Mouse (Mus musculus) embryonic facial prominence, embryonic 14.5 days (tissue): ENCODE results near the gene Gadl1. TPM values are rescaled to one million over a fixed set of nuclear protein-coding genes. Genes with fewer than 3 reads are reported as not detected.
A peak's percentile ranks its signal among the peaks of the same experiment; 100 is the strongest.

Experiments used
- ATAC-seq: fragments of 200-750 bp; cut with Nextera tagmentation; 2 replicates; pipeline ENCODE4 v1.8.0; 2017; ENCODE audit warnings: low read depth, moderate number of reproducible peaks, moderate TSS enrichment
- DNase-seq: peaks from one replicate; pipeline ENCODE4 v3.0.0-alpha.2; 2015; ENCODE audit warnings: low spot score
- H3K27ac ChIP-seq: fragments of 300-500 bp; sonication (generic); replicated peaks from 2 replicates; pipeline ENCODE4 v1.5.1; 2014; ENCODE audit warnings: low read depth, mild to moderate bottlenecking, low read length, moderate library complexity
- H3K27me3 ChIP-seq: fragments of 300-500 bp; sonication (generic); replicated peaks from 2 replicates; pipeline ENCODE4 v1.6.1; 2014; ENCODE audit warnings: low read length; ENCODE audit not compliant: control insufficient read depth, insufficient read depth
- H3K36me3 ChIP-seq: fragments of 300-500 bp; sonication (generic); 2 replicates; pipeline ENCODE4 v1.6.1; 2014; ENCODE audit warnings: low read length, mixed read lengths; ENCODE audit not compliant: control insufficient read depth, insufficient read depth
- H3K4me1 ChIP-seq: fragments of 300-500 bp; sonication (generic); 2 replicates; pipeline ENCODE4 v1.6.1; 2014; ENCODE audit warnings: antibody characterized with exemption, low read length; ENCODE audit not compliant: control insufficient read depth, insufficient read depth
- H3K4me2 ChIP-seq: fragments of 300-500 bp; sonication (generic); 2 replicates; pipeline ENCODE4 v1.6.1; 2014; ENCODE audit warnings: low read depth, mild to moderate bottlenecking, low read length, moderate library complexity, mixed read lengths
- H3K4me3 ChIP-seq: fragments of 300-500 bp; sonication (generic); 2 replicates; pipeline ENCODE4 v1.5.1; 2014; ENCODE audit warnings: low read depth, mild to moderate bottlenecking, low read length
- H3K9ac ChIP-seq: fragments of 300-500 bp; sonication (generic); 2 replicates; pipeline ENCODE4 v1.6.1; 2014; ENCODE audit warnings: low read depth, mild to moderate bottlenecking, low read length, moderate library complexity, mixed read lengths
- H3K9me3 ChIP-seq: fragments of 300-500 bp; sonication (generic); 2 replicates; pipeline ENCODE4 v1.6.1; 2016; ENCODE audit warnings: low read length; ENCODE audit not compliant: control insufficient read depth
- WGBS: fragments of 180-500 bp; shearing (Covaris S2); extraction: QIAGEN DNeasy Blood & Tissue Kit; methylation state at CpG from one replicate; pipeline ENCODE4 v1.1.7; 2014; 5-methylcytosine and 5-hydroxymethylcytosine counted together
- polyA plus RNA-seq: library from polyadenylated mRNA; unstranded; fragments of >200 nt; fragmentation: Nextera tagmentation; extraction: Ambion mirVana; gene quantifications from 2 replicates; pipeline ENCODE4 v1.2.1, GENCODE M21; 2014

Gadl1 gene
- 1.8 and 2.5 TPM in 2 replicates for polyA plus RNA-seq

GRCm38 (mm10) chr9:115909155-115909554, at the start of gene Gadl1:
Gene Gadl1 (plus strand): TSS chr9:115909455.
- H3K9me3 ChIP-seq, result no peaks in the 10 kb centered on the region
- 49% methylated on average over 9 of the region's 9 CpGs for WGBS

GRCm38 (mm10) chr9:115862802-115863201, 46.5 kb upstream of the Gadl1 start:
- no peak for DNase-seq
- WGBS, result 65% methylated on average over 5 of the region's 5 CpGs
- Histone ChIP-seq H3K9me3 (no peaks in the 10 kb centered on the region), H3K27me3 (no peaks in the 10 kb centered on the region), H3K4me2 (no peak overlapping the region), H3K4me1 (0 out of 2 replicates have a peak, but pooled peaks cover 3% of the 10 kb centered on the region), H3K9ac (no peak overlapping the region), H3K36me3 (no peaks in the 10 kb centered on the region), H3K27ac (no peak overlapping the region), H3K4me3 (no peak overlapping the region)
- no peak for ATAC-seq

More at GRCm38 (mm10) chr9:115909155-115909554, at the start of gene Gadl1:
- no peak for DNase-seq
- H3K9ac ChIP-seq, result no peak within 1 kb of the TSS
- 0 out of 2 replicates have a peak, but pooled peaks have one; percentile 30 for ATAC-seq
- H3K36me3 ChIP-seq, result no peaks in the 10 kb centered on the region
- no peak within 1 kb of the TSS for H3K27ac ChIP-seq
- H3K27me3 ChIP-seq, result peaks cover 4% of the 10 kb centered on the region; the same call in 1 of the 2 replicates
- H3K4me2 ChIP-seq, result peak within 1 kb of the TSS; percentile 33; the same call in 1 of the 2 replicates
- H3K4me3 ChIP-seq, result no peak within 1 kb of the TSS; the same call in 1 of the 2 replicates
- H3K4me1 ChIP-seq, result peaks cover 5% of the 10 kb centered on the region; the same call in 1 of the 2 replicates

GRCm38 (mm10) chr9:115863326-115863725, 45.9 kb upstream of the Gadl1 start:
- Histone ChIP-seq H3K36me3 (no peaks in the 10 kb centered on the region), H3K4me1 (0 out of 2 replicates have a peak, but pooled peaks cover 3% of the 10 kb centered on the region), H3K9me3 (no peaks in the 10 kb centered on the region), H3K27ac (no peak overlapping the region), H3K4me2 (no peak overlapping the region), H3K27me3 (no peaks in the 10 kb centered on the region), H3K9ac (no peak overlapping the region), H3K4me3 (no peak overlapping the region)
- 71% methylated on average over 6 of the region's 6 CpGs for WGBS
- no peak for DNase-seq
- ATAC-seq, result no peak

GRCm38 (mm10) chr9:115867277-115867676, 42.0 kb upstream of the Gadl1 start:
- H3K36me3 ChIP-seq, result no peaks in the 10 kb centered on the region
- H3K27me3 ChIP-seq, result no peaks in the 10 kb centered on the region
- H3K27ac ChIP-seq, result no peak overlapping the region
- H3K4me1 ChIP-seq, result 0 out of 2 replicates have a peak, but pooled peaks cover 3% of the 10 kb centered on the region
- no peak overlapping the region for H3K9ac ChIP-seq
- WGBS, result 40% methylated on average over 2 of the region's 2 CpGs
- ATAC-seq (no peak), DNase-seq (peak; percentile 88)
- H3K9me3 ChIP-seq, result 0 out of 2 replicates have a peak, but pooled peaks cover under 1% of the 10 kb centered on the region
- no peak overlapping the region for H3K4me2 ChIP-seq
- H3K4me3 ChIP-seq, result no peak overlapping the region

GRCm38 (mm10) chr9:115870168-115870567, 39.1 kb upstream of the Gadl1 start:
- Histone ChIP-seq H3K9ac (no peak overlapping the region), H3K9me3 (0 out of 2 replicates have a peak, but pooled peaks cover 6% of the 10 kb centered on the region), H3K27me3 (no peaks in the 10 kb centered on the region), H3K4me3 (no peak overlapping the region), H3K27ac (no peak overlapping the region), H3K4me1 (0 out of 2 replicates have a peak, but pooled peaks cover 3% of the 10 kb centered on the region), H3K36me3 (no peaks in the 10 kb centered on the region), H3K4me2 (no peak overlapping the region)
- WGBS, result 87% methylated on average over 13 of the region's 13 CpGs
- DNase-seq (no peak), ATAC-seq (no peak)

GRCm38 (mm10) chr9:115870640-115871039, 38.6 kb upstream of the Gadl1 start:
- Histone ChIP-seq H3K4me2 (no peak overlapping the region), H3K27ac (no peak overlapping the region), H3K4me1 (0 out of 2 replicates have a peak, but pooled peaks cover 3% of the 10 kb centered on the region), H3K9me3 (0 out of 2 replicates have a peak, but pooled peaks cover 6% of the 10 kb centered on the region), H3K9ac (no peak overlapping the region), H3K36me3 (no peaks in the 10 kb centered on the region), H3K27me3 (no peaks in the 10 kb centered on the region), H3K4me3 (no peak overlapping the region)
- 85% methylated on average over 5 of the region's 5 CpGs for WGBS
- DNase-seq (no peak), ATAC-seq (no peak)

- H3K4me2 ChIP-seq, result no peak overlapping the region
- no peaks in the 10 kb centered on the region for H3K36me3 ChIP-seq
- no peak overlapping the region for H3K4me3 ChIP-seq
- ATAC-seq, result no peak
- H3K4me1 ChIP-seq, result no peaks in the 10 kb centered on the region
- no peaks in the 10 kb centered on the region for H3K9me3 ChIP-seq
- H3K27ac ChIP-seq, result no peak overlapping the region
- no peaks in the 10 kb centered on the region for H3K27me3 ChIP-seq
- no peak overlapping the region for H3K9ac ChIP-seq
- WGBS, result 95% methylated on average over 6 of the region's 6 CpGs
- DNase-seq, result no peak
These were observed 28.8 kb upstream of the Gadl1 start for GRCm38 (mm10) chr9:115880500-115880899.

GRCm38 (mm10) chr9:115881137-115881536, 28.1 kb upstream of the Gadl1 start:
- Histone ChIP-seq H3K4me2 (no peak overlapping the region), H3K4me1 (no peaks in the 10 kb centered on the region), H3K27ac (no peak overlapping the region), H3K9ac (no peak overlapping the region), H3K27me3 (no peaks in the 10 kb centered on the region), H3K36me3 (no peaks in the 10 kb centered on the region), H3K4me3 (no peak overlapping the region), H3K9me3 (no peaks in the 10 kb centered on the region)
- no peak for ATAC-seq
- WGBS, result 88% methylated on average over 3 of the region's 3 CpGs
- no peak for DNase-seq

GRCm38 (mm10) chr9:115882627-115883200, 26.5 kb upstream of the Gadl1 start:
- DNase-seq (no peak), ATAC-seq (no peak)
- Histone ChIP-seq H3K4me2 (no peak overlapping the region), H3K9ac (no peak overlapping the region), H3K27ac (no peak overlapping the region), H3K4me3 (no peak overlapping the region), H3K4me1 (no peaks in the 10 kb centered on the region), H3K9me3 (no peaks in the 10 kb centered on the region), H3K27me3 (no peaks in the 10 kb centered on the region), H3K36me3 (no peaks in the 10 kb centered on the region)
- WGBS, result 86% methylated on average over 5 of the region's 5 CpGs
